Mouse (Mus musculus): ENCODE measurements around the gene Taldo1.
"Not testable (repeated sequence)": the region's sequence is repeated elsewhere in the genome, so short reads cannot be mapped to it uniquely, and the experiment has no call there.

Gene Taldo1

DNA sequence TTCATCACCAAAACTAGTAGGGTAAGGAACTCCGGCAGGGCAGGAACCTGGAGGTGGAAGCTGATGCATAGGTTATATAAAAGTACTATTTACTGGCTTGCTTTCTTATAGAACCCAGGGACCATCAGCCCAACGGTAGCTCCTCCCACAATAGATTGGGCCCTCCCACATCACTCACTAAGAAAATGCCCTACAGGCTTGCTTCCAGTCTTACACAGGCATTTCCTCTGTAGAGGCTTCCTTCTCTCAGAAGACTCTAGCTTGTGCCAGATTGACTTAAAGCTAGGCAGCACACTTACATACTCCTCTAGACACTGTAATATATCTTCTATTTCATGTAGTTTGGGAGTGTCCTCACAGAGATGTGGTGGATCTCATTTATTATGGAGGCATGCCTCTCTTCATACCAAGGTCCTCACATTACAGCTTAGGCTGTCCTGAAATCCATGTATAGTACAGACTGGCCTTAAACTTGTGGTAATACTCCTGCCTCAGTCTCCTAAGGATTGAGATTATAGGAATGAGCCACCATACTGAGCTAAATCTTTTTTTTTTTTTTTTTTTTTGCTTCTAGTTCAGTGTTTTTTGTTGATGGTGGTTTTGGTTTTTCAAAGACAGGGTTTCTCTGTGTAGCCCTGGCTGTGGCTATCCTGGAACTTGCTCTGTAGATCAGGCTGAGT is 4.1 kb upstream of the Taldo1 start:
- DNase-seq (ENCODE audit: low spot score): no peak

DNA sequence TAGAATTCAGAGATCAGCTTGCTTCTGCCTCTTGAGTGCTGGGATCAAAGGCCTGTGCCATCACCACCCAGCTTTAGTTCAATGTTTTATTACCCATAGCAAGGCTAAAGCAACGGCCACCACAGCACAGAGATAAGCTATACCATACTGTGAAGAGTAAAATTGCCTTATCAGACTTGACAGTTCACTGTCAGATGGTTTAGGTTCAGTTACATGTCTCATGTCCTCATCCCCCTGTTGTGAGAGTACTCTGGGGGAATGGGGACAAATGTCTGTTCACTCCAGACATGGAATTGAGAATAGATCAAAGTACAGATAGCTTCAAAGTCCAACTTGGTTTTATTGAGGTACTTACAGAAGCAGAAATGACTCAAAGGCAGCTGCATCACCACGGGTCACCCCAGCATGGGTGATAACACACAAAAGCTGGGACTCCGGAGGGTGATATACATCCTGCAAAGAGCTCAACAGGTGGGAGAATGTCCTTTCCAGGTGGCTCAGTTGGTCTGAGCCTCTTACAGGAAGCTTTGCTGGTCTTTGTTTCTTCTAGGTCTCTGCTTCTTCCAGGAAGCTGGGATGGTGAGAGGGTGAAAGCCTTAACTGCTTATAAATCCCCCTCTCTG is 3.4 kb upstream of the Taldo1 start:
- DNase-seq (ENCODE audit: low spot score): no peak

DNA sequence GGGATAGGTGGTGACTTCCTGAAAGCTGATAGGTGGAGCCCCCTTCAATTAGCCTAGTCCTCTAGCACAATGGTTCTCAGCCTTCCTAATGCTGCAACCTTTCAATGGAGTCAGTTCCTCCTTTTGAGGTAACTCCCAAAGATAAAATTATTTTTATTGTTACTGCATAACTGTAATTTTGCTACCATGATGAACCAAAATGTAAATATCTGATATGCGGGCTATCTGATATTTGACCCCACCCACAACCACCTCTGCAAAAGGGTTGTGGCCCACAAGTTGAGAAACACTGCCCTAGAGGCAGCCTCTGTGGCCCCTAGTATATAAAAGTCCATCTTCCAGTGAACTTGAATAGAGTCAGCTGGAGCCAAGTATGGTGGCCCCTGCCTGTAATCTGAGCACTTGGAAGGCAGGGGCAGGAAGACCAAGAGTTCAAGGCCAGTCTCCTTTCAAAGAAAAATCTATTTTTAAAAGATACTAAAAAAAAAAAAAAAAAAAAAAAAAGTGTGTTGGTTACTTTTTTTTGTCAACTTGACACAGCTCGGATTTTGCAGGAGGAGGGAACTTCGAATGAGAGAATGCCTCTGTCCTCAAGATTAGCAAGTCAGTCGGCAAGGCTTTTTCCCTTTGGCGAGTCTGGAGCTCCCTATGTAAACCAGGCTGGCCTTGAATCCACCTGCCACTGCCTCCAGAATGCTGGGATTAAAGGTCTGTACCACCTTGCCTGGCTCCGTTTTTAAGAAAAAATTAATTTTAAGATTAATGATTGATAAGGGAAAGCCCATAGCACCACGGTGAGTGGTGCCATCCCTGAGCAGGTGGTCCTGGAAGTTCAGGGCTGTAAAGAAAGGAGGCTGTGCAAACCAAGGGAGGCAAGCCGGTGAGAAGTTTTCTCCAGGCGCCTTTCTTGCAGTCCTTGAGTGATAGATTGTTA is 1.4 kb upstream of the Taldo1 start:
- DNase-seq (ENCODE audit: low spot score): no peak

GRCm38 (mm10) chr7:141392552-141393222 is 688 bp downstream of the Taldo1 start:
- DNase-seq (ENCODE audit: low spot score): no peak

DNA sequence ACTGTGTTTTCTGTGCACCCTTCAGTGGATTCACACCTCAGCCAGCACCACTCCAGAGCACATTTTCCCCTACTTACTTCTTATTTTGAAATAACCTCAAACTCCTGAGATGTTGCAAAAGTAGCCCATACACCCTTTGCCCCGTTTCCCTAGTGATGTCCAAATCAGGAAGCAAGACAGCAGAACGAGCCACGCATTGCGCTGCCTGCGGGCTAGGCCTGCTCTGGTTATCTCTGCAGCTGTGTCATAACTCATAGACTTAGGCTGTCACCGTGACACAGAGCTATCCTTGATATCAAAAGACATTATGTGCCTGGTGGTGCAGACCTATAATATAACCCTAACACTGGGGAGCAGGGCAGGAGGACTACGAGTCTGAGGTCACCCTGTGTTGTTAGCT is 2.2 kb downstream of the Taldo1 start:
- DNase-seq (ENCODE audit: low spot score): no peak

GRCm38 (mm10) chr7:141394771-141395170 is 2.8 kb downstream of the Taldo1 start:
- DNase-seq (ENCODE audit: low spot score): peak; percentile 60

DNA sequence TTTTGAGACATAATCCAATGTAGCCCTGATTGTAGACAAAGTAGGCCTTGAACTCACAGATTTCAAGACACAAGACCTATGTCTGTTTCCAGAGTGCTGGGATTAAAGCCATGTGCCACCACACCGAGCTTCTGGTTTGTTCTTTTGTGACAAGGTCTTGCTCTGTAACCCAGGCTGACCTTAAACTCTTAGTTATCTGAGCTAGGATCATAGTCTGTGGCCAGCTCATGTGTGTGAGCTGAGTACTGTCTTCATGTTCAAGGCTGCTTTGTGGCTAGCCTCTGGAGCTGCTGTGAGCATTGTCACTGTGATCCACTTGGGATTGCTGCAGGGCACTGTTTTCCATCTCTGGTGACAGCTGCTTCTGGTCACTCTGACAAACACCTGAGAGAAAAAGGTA is 3.3 kb downstream of the Taldo1 start:
- DNase-seq (ENCODE audit: low spot score): no peak

DNA sequence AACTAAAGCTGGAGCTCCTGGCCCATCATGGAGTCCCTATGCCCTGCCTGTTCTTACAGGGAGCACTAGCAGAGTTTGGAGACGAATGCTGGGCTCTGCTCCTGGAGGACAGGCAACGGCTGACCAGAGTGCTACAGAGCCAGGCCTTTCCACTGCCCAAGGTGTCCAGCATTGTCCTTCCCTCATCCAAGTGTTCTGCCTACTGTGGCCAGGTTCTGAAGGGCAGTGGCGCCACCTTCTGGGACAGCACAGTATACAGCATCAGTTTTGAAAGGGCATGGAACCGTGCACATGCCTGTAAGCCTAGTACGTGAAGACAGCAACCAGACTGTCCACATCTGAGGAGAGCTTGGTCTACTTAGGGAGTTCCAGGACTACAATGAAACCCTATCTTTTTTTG is 11.3 kb downstream of the Taldo1 start:
- DNase-seq (ENCODE audit: low spot score): no peak

- no peak for DNase-seq (ENCODE audit: low spot score)
Measured at GRCm38 (mm10) chr7:141405466-141405865, 13.5 kb downstream of the Taldo1 start.

DNA sequence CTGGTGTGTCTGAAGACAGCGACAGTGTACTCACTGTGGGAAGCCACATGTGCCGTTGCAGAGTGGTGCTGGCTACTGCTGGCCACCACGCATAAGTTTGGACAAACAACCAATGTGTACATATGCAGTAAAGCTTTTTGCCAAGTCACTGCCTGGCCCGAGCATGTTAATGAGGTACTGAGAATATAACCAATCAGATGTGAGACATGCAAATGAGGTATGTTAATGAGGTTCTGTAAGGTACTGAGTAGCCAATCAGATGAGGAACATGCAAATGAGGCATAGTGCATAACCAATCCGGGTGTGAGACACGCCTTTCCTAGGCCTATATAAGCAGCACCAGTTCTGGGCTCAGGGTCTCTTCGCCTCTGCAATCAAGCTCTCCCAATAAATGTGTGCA is 15.7 kb downstream of the Taldo1 start:
- DNase-seq (ENCODE audit: low spot score): not testable (repeated sequence)

GRCm38 (mm10) chr7:141408833-141409232 is 16.8 kb downstream of the Taldo1 start:
- DNase-seq (ENCODE audit: low spot score): peak; percentile 87

DNA sequence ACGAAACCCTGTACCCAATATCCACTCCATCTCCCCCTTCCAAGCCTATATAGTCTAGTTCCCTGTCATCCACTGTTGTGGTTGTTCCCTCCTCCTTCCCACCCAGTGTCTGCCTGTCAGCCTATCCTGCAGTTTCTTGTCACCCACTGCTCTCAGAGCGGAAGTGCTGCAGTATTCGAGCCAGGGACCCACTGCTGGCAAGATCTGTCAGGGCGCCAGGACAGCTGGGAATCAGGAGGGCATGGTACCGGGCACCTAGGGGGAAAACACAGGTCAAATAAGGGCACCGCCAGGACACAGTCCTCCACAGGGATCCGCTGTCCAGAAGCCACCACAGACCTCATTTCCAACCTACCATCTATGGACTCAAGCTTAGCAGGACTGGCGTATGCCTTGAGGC is 18.6 kb downstream of the Taldo1 start:
- DNase-seq (ENCODE audit: low spot score): no peak

GRCm38 (mm10) chr7:141411667-141412066 is 19.7 kb downstream of the Taldo1 start:
- no peak for DNase-seq (ENCODE audit: low spot score)

DNA sequence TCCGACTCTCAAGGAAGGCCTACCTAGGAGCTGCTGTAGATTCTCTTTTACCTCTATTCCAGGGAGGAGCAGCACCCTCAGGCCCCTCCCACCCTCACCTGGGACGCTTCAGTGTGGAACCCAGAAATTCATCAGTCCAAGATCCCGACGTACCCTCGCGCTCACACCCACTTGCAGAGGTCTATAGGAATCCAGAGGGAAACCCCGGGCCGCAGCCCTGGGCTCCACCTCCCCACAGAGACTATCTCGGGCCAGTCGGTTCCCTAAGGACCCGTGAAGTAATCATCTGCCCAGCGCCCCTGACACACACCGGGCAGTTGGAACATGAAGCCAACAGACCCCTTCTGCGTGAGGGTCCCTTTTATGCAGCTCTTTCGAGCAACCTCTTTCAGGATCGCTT is 21.3 kb downstream of the Taldo1 start:
- no peak for DNase-seq (ENCODE audit: low spot score)

- peak; percentile 99 for DNase-seq (ENCODE audit: low spot score)
Measured at GRCm38 (mm10) chr7:141413809-141414584, 22.0 kb downstream of the Taldo1 start, which contains the start of gene Gatd1. Gene Gatd1 (minus strand): TSS chr7:141414136.

DNA sequence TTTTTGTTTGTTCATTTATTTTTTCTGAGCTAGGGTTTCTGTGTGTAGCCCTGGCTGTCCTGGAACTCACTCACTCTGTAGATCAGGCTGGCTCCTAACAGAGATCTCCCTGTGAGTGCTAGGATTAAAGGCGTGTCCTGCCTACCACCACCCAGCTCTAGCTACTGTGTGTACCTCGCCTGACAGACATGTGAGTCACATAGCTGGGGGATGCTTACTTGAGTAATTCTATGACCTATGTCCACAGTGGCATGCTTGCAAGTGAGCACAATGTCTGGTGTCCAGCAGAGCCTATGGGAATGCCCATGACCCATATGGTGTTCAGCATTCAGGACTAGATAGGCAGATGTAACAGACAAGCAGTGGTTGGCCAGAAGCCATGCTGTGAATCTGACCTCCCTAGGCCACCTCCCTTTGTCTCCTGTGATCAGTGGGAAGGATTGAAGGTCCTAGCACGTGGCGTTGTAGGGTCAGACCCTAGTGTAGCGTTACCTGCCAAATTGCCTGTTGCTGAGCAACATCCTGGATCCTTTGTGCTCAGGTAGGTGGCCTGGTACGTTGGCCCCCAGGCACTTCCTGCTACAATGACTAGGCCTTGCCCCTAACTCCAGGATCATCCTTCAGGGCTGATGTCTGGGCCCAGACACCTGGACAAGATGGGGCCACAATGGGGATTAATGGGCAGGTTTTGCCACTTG is 24.3 kb downstream of the Taldo1 start:
- no peak for DNase-seq (ENCODE audit: low spot score)

- DNase-seq (ENCODE audit: low spot score): no peak
Measured at GRCm38 (mm10) chr7:141417731-141418681, 26.0 kb downstream of the Taldo1 start.

DNA sequence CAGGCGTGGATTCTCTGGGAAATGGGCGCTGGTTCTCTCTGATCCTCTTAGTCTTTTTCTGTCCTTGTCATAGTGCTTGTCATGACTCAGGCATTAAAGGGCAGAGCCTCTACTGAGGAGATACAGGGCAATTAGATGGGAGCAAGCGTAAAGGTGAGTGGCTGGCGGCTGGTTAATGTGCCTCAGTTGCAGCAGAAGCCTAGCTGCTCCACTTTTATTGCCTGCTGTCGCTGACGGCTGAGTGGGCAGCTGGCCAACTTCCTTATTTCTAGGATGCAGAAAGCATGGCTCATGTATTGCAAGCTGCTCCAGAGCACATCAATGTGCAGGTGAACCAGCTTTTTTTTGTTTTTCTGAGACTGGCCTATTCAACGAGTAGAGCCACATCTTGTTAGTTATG is 27.0 kb downstream of the Taldo1 start:
- DNase-seq (ENCODE audit: low spot score): no peak

- no peak for DNase-seq (ENCODE audit: low spot score)
Measured at GRCm38 (mm10) chr7:141420030-141420702, 28.2 kb downstream of the Taldo1 start.

Data from layer of hippocampus, adult 11-12 months (tissue).